In the genomic region with DNA sequence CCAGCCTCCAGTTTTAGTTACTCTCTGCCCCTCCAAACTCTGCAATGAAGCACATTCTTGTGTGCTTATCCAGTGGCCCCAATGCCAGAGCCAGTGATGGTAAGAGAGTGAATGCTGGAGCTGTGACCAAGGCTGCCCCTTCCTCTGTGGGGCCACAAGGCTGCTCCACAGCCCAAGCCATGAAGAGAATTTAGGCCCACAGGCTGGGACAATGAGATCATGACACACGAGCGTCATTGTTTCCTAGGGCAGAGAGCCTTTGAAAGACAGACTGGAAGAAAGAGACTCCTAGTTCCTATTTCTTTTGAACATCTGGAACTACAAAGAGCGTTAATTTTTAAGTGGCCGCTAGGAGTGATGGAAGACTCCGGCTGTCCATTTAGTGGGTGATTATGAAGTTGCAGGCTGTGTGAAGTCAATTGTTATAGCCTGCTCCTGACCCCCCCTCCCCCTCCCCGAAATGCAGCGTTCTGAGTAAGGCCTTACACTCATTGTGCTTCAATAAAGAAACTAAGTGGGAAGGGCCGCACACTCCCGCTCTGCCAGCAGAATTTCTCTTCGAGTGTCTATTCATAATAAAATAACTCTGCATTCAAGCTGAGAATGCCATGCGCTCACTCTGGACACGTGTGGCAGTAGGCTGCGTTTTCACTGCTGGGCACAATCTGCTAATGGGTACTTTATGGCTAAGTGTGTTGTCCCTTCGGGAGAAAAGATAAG, we compare ENCODE assay signal across 19 mouse cellular contexts.
DNase-seq lines count a peak whose midpoint lies in the region; ATAC-seq and TF ChIP-seq lines count a peak whose summit lies in the region.
"Had no signal": no experiment of that assay in that cellular context is flagged by ENCODE, and none has a peak within 500 bp of the region (broad histone marks: within the 10 kb centered on the region; RNA-seq: fewer than 3 reads in every experiment).

No protein-coding gene starts in this region.

- no peak overlapping the region for H3K27ac ChIP-seq in hindbrain, postnatal 0 days
- H3K27ac ChIP-seq in hindbrain, embryonic 12.5 days = no peak overlapping the region
- no peak overlapping the region for H3K27ac ChIP-seq in forebrain, embryonic 11.5 days (ENCODE audit: low read depth, low read length)
- no peak overlapping the region for H3K27ac ChIP-seq in forebrain, embryonic 14.5 days (ENCODE audit: low read depth, low read length)
- no peak overlapping the region for H3K27ac ChIP-seq in midbrain, embryonic 13.5 days
- H3K27ac ChIP-seq: hindbrain, embryonic 15.5 days; intestine, embryonic 15.5 days; macrophage had no signal

- no peaks in the 10 kb centered on the region for H3K9me3 ChIP-seq in hindbrain, postnatal 0 days (ENCODE audit: low read length)
- no peaks in the 10 kb centered on the region for H3K9me3 ChIP-seq in hindbrain, embryonic 12.5 days (replicated peaks)
- no peaks in the 10 kb centered on the region for H3K9me3 ChIP-seq in forebrain, embryonic 11.5 days (ENCODE audit: control insufficient read depth, low read length)
- H3K9me3 ChIP-seq in forebrain, embryonic 14.5 days (replicated peaks; ENCODE audit: control insufficient read depth, low read length) = no peaks in the 10 kb centered on the region
- no peaks in the 10 kb centered on the region for H3K9me3 ChIP-seq in midbrain, embryonic 13.5 days
- H3K9me3 ChIP-seq: hindbrain, embryonic 15.5 days; intestine, embryonic 15.5 days had no signal

- TF ChIP-seq CTCF in hindbrain, postnatal 0 days (IDR thresholded peaks at IDR 0.05; ENCODE audit: low read depth) = no peak

- H3K36me3 ChIP-seq in hindbrain, postnatal 0 days (ENCODE audit: insufficient read depth, low read length) = no peaks in the 10 kb centered on the region
- no peaks in the 10 kb centered on the region for H3K36me3 ChIP-seq in hindbrain, embryonic 12.5 days
- no peaks in the 10 kb centered on the region for H3K36me3 ChIP-seq in forebrain, embryonic 11.5 days (ENCODE audit: control insufficient read depth, insufficient read depth, low read length)
- no peaks in the 10 kb centered on the region for H3K36me3 ChIP-seq in forebrain, embryonic 14.5 days (ENCODE audit: control insufficient read depth, insufficient read depth, low read length)
- H3K36me3 ChIP-seq in midbrain, embryonic 13.5 days = no peaks in the 10 kb centered on the region
- H3K36me3 ChIP-seq: hindbrain, embryonic 15.5 days; intestine, embryonic 15.5 days had no signal

- H3K4me1 ChIP-seq in hindbrain, postnatal 0 days (ENCODE audit: insufficient read depth, low read length) = no peaks in the 10 kb centered on the region
- peaks cover 5% of the 10 kb centered on the region; the same call in 1 of the 2 replicates for H3K4me1 ChIP-seq in hindbrain, embryonic 12.5 days
- peaks cover 5% of the 10 kb centered on the region; the same call in 1 of the 2 replicates for H3K4me1 ChIP-seq in forebrain, embryonic 11.5 days (replicated peaks; ENCODE audit: control insufficient read depth, insufficient read depth, low read length)
- peaks cover 3% of the 10 kb centered on the region; the same call in 1 of the 2 replicates for H3K4me1 ChIP-seq in forebrain, embryonic 14.5 days (ENCODE audit: control insufficient read depth, insufficient read depth, low read length)
- peaks cover 11% of the 10 kb centered on the region for H3K4me1 ChIP-seq in midbrain, embryonic 13.5 days (replicated peaks)
- H3K4me1 ChIP-seq: hindbrain, embryonic 15.5 days; intestine, embryonic 15.5 days had no signal

- H3K9ac ChIP-seq in hindbrain, postnatal 0 days (replicated peaks; ENCODE audit: low read length) = no peak overlapping the region
- no peak overlapping the region for H3K9ac ChIP-seq in hindbrain, embryonic 12.5 days
- H3K9ac ChIP-seq in forebrain, embryonic 11.5 days (ENCODE audit: low read length) = no peak overlapping the region
- H3K9ac ChIP-seq in forebrain, embryonic 14.5 days (ENCODE audit: low read length) = no peak overlapping the region
- H3K9ac ChIP-seq in midbrain, embryonic 13.5 days (replicated peaks) = no peak overlapping the region
- H3K9ac ChIP-seq: hindbrain, embryonic 15.5 days; intestine, embryonic 15.5 days had no signal

- no peaks in the 10 kb centered on the region for H3K27me3 ChIP-seq in hindbrain, postnatal 0 days (ENCODE audit: insufficient read depth, low read length)
- H3K27me3 ChIP-seq in hindbrain, embryonic 12.5 days = no peaks in the 10 kb centered on the region; the same call in 1 of the 2 replicates
- H3K27me3 ChIP-seq in forebrain, embryonic 11.5 days (ENCODE audit: control insufficient read depth, insufficient read depth, low read length) = no peaks in the 10 kb centered on the region
- no peaks in the 10 kb centered on the region for H3K27me3 ChIP-seq in forebrain, embryonic 14.5 days (replicated peaks; ENCODE audit: control insufficient read depth, insufficient read depth, low read length)
- H3K27me3 ChIP-seq in midbrain, embryonic 13.5 days = 0 out of 2 replicates have a peak, but pooled peaks cover 3% of the 10 kb centered on the region
- H3K27me3 ChIP-seq: intestine, embryonic 15.5 days had no signal

- intact Hi-C loops in gastrocnemius, postnatal 36 days (cut with DNase I) = no loop called here

- ATAC-seq in hindbrain, postnatal 0 days = no peak
- ATAC-seq in hindbrain, embryonic 12.5 days (ENCODE audit: low FRiP score) = no peak
- ATAC-seq in forebrain, embryonic 11.5 days (replicated peaks; ENCODE audit: low FRiP score) = peak; percentile 80
- ATAC-seq in forebrain, embryonic 14.5 days = peak; percentile 75
- ATAC-seq in midbrain, embryonic 13.5 days = peak; percentile 48
- ATAC-seq: intestine, embryonic 15.5 days had no signal

- peak; percentile 15 for DNase-seq in hindbrain, postnatal 0 days (ENCODE audit: low spot score)
- DNase-seq in forebrain, embryonic 11.5 days (ENCODE audit: low spot score) = no peak
- peak; percentile 62 for DNase-seq in forebrain, embryonic 14.5 days (ENCODE audit: low spot score)
- no peak for DNase-seq in gastrocnemius, postnatal 36 days
- DNase-seq in c-Kit-positive CD71-positive TER-119-positive erythroid progenitor cells, embryonic 14.5 days (ENCODE audit: low spot score) = no peak
- no peak for DNase-seq in gastrocnemius, postnatal 4 days (ENCODE audit: low spot score in 2 of 2)
- DNase-seq: adrenal gland, adult 8-10 months; cerebellum, adult 8-10 months; heart, adult 11 months; kidney, adult 8-10 months; kidney, postnatal 14 days; right cerebral cortex, postnatal 14 days; spleen, adult 18-20 months had no signal

- H3K4me2 ChIP-seq in hindbrain, postnatal 0 days (ENCODE audit: low read depth, low read length) = no peak overlapping the region
- H3K4me2 ChIP-seq in hindbrain, embryonic 12.5 days (replicated peaks) = no peak overlapping the region
- no peak overlapping the region for H3K4me2 ChIP-seq in forebrain, embryonic 11.5 days (ENCODE audit: low read depth, low read length, severe bottlenecking)
- H3K4me2 ChIP-seq in forebrain, embryonic 14.5 days (ENCODE audit: low read length) = 0 out of 2 replicates have a peak overlapping the region, but pooled peaks have one; percentile 10
- no peak overlapping the region for H3K4me2 ChIP-seq in midbrain, embryonic 13.5 days (replicated peaks)
- H3K4me2 ChIP-seq: heart, embryonic 11.5 days; hindbrain, embryonic 15.5 days; intestine, embryonic 15.5 days had no signal

- no peak overlapping the region for H3K4me3 ChIP-seq in hindbrain, postnatal 0 days (ENCODE audit: low read length)
- H3K4me3 ChIP-seq in hindbrain, embryonic 12.5 days = no peak overlapping the region
- H3K4me3 ChIP-seq in forebrain, embryonic 11.5 days (ENCODE audit: low read depth, low read length) = no peak overlapping the region
- no peak overlapping the region for H3K4me3 ChIP-seq in forebrain, embryonic 14.5 days (ENCODE audit: low read depth, low read length)
- H3K4me3 ChIP-seq in midbrain, embryonic 13.5 days (replicated peaks) = no peak overlapping the region
- H3K4me3 ChIP-seq: hindbrain, embryonic 15.5 days; intestine, embryonic 15.5 days had no signal

- 24% methylated on average over 14 of the region's 14 CpGs for WGBS in hindbrain, postnatal 0 days
- 46% methylated on average over 14 of the region's 14 CpGs for WGBS in hindbrain, embryonic 12.5 days
- 29% methylated on average over 14 of the region's 14 CpGs for WGBS in forebrain, embryonic 11.5 days
- WGBS in forebrain, embryonic 14.5 days = 16% methylated on average over 14 of the region's 14 CpGs
- 22% methylated on average over 14 of the region's 14 CpGs for WGBS in midbrain, embryonic 13.5 days

Comparison
In these comparisons a context has a peak if more than half of its experiments do, and no peak if none do; other contexts are left out.
1. DNase-seq: peak in hindbrain, postnatal 0 days (single experiment) and forebrain, embryonic 14.5 days (single experiment); none in forebrain, embryonic 11.5 days (single experiment), gastrocnemius, postnatal 36 days (0 of 2), c-Kit-positive CD71-positive TER-119-positive erythroid progenitor cells, embryonic 14.5 days (single experiment) and gastrocnemius, postnatal 4 days (0 of 2).
2. ATAC-seq: peak in forebrain, embryonic 11.5 days (single experiment), forebrain, embryonic 14.5 days (single experiment) and midbrain, embryonic 13.5 days (single experiment); none in hindbrain, postnatal 0 days (single experiment) and hindbrain, embryonic 12.5 days (single experiment).